Mouse (Mus musculus) heart, adult 8-10 months (tissue): ENCODE data around the gene Gm20696. TPM values are rescaled to one million over a fixed set of nuclear protein-coding genes. Genes with fewer than 3 reads are reported as not detected.

Experiments
- DNase-seq: peaks from one replicate; pipeline ENCODE4 v3.0.0; 2022; ENCODE audit warnings: low spot score
- total RNA-seq, 4 experiments: library from RNA; stranded (reverse); gene quantifications; 2 replicates each; pipeline ENCODE4 v1.2.4; 2022

The Gm20696 gene
- total RNA-seq, 4 experiments from 2014 or later = 0.72 to 2.2 (median 1.6) TPM

DNA sequence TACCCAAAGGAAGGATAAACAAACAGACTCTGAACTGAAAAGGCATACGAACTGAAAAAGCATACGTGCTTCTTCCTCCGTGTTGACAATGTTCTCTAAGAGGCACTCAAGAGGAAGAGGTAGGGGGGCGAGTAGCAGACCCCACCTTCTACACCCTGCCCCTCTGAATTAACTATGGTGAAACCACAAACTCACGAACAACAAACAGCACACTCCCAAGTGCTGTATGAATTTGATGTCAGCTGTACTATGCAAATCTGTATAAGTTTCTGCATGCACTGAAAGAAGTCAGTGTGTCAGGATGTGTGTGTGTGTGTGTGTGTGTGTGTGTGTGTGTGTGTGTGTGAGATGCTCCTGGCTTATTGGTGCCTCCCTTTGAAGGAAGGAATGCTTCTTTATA, 271.8 kb downstream of the Gm20696 start:
- no peak for DNase-seq

GRCm38 (mm10) chr6:99392484-99392883, 274.1 kb downstream of the Gm20696 start:
- DNase-seq = no peak

DNA sequence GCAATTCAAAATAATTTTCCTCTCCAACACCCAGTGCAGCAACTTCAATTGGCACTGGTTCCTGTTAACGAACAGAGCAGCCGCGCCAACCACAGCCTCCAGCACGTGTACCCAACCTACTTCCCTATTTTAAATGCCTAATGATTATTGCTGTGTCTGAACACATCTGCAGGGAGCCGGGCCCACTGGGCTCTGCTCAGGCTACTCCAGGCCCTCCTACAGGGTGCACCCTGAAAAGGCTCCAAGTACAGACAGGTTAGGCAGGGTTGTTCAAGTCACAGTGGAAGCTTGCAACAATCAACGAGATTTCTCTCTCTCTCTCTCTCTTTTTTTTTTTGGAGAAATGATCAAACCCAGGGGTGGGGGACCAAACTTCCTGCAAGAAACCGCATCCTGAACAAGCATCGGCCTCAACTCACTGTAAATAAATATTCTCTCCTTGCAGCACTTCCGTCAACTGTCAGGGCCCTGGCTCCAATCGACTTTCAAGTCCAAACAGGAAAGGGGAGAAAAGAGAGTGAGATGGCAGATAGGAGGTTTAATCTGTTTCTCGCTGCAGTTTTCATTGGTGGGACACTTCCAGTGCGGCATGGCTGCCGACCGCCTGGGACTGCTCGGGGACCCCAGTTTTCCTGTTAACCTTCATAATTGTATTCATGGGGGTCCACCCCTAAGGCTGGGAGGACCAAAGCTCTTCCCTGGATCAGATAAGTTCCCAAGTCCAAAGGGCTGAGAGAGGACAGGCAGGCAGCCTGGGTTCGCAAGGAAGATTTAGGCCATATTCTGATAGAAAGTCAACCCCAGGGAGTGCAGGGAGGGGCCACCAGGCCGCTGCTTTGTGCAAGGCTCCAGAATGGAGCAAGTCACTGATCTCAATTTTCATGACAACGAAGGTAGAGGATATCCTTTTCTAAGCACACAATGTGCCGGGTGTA, 277.6 kb downstream of the Gm20696 start:
- peak; percentile 57 for DNase-seq

DNA sequence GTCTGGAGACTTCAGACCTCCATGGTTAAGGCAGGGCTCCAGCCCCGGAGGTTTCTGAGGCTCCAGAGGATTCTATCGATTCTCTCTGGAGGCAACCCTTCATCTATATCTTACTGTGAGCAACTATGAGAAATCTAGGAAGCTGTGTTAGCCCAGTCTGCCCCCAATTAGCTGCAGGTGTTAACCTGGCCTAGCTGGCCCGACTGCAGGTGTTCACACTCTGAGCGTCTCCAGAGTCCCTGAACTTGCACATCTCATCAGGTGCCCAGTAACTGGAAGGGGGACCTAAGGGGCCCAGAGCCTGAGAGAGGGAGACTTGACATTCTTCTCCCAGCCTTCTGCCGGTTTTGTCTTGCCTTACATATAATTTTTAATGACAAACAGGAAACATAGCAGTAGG, 278.6 kb downstream of the Gm20696 start:
- no peak for DNase-seq

GRCm38 (mm10) chr6:99385059-99385604, 281.5 kb downstream of the Gm20696 start:
- no peak for DNase-seq

- no peak for DNase-seq
These were observed 282.6 kb downstream of the Gm20696 start for GRCm38 (mm10) chr6:99383846-99384472.

- no peak for DNase-seq
These were observed 286.5 kb downstream of the Gm20696 start for GRCm38 (mm10) chr6:99380146-99380545.

DNA sequence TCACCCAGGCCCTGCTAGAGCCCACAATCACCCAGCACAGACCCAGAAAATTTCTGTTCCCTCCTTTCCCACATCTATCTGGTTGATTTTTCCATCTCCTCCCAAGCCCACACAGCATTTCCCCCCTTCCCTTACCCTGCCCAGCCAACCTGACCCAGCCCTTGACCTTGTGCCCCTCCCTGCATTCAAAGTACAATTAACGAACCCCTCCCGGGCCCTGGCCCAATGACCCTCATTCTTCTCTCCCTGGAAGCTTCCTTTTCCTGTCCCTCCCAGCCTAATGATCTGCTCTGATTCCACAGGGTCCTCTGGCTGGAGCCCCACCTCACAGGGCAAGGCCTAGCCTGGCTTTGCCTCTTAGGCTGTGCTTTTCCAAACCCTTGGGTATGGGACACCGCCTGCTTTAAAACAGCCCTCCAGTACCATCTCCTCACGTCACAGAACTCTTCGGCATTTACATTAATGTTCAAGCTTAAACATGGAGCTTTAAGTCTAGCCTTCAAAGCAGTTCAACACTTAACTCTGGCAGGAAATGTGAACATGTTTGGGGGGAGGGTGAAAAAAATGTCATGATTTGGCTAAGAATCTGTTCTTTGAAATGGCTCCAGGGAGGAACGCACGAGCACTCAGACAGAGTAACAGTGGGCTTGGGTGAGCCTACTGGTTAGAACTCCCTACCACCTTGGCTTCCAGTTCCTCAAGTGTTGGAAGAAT, 287.4 kb downstream of the Gm20696 start:
- peak; percentile 69 for DNase-seq

- no peak for DNase-seq
These were observed 288.9 kb downstream of the Gm20696 start for GRCm38 (mm10) chr6:99377716-99378115.

- DNase-seq = no peak
These were observed 289.5 kb downstream of the Gm20696 start for GRCm38 (mm10) chr6:99377131-99377530.

- no peak for DNase-seq
These were observed 289.9 kb downstream of the Gm20696 start for GRCm38 (mm10) chr6:99376721-99377120.

- DNase-seq = no peak
These were observed 290.7 kb downstream of the Gm20696 start for GRCm38 (mm10) chr6:99375865-99376264.

DNA sequence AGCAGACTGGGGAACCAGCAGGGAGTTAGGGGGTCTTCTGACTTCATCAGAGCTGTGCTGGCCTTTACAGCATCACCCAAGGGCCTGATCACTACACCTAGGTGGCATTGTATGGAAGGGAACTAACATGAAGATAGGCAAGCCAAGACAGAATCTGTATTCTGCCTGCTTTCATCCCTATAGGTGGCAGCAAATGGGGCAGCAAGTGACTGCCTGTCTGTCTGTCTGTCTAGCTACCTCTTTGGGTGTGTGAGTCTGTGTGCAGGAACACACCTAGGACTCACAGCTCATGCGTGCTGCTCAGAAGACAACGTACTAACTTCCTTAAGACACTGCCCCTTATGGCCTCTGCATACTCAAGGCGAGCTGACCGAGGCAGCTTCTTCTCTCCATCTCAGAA, 291.2 kb downstream of the Gm20696 start:
- no peak for DNase-seq

GRCm38 (mm10) chr6:99374448-99375271, 291.9 kb downstream of the Gm20696 start:
- no peak for DNase-seq

DNA sequence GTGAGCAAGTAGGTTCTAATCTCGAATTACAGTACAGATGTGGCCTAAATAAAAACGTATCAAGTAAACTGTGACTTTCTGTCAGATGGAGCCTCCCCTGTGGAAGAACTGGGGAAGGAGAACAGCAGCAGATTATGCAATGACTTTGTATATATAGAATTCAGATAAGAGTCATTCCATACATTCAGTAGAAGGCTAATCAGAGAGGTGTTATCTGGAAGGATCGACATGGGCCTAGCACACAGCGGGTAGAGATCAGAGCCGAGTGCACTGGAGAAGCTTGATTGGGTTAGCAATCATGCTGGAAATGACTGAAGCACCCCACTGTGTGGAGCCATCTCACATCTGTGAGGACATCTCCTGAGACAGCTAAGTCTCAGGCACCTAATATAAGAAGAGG, 294.2 kb downstream of the Gm20696 start:
- DNase-seq = no peak

DNA sequence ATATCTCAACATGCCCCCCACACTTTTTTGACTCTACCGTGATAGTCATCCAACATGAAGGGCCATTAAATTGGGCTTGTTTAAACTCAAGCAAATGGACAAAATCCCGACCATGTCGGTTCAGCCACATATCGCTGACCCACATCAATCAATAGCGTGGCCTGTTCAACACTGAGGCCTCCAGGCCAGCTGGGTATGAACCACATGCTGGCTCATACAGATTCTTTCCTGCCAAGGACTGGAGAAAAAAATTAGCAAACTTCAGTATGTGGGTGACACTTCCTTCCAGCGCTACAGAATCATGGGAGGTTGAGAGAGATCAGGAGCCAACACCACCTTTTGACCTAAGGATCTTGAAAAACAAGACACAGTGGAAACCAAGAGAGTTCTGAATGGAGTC, 294.6 kb downstream of the Gm20696 start:
- no peak for DNase-seq

DNA sequence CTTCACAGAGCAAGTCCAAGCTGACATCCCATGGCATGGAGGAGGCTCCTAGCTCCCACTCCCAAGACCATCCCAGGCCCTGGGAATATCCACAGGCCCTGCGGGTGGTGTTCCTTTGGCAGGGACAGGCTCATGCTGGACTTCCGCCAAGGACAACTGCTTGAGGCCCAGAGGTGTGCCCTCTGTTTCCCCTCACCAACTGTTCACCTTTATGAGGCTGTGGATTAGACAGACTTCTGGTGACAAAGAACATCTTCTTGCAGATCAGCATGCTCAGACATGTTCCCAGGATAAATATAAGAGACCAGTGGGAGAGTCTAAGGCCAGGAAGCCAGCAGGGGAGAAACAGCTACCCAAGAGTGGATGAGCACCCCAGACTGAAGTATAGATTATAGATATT, 296.7 kb downstream of the Gm20696 start:
- no peak for DNase-seq

DNA sequence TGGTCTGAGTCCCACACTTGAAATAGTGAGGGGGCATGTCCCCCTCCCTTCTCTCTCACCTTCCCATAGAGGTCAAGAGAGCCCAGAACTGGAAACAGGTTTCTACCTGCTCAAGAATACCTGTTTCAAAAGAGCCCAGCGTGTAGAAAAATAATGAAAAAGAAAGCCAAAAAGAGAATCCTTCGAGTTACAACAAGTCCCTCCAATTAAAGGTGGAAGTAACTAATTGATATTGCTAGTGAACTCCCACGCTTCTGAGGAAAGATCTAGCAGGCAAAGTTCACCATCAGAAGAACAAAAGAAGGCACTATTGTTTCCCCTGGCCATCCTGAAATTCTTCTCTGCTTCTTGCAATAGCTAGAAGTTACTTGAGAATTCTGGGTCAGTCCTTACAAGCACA, 297.4 kb downstream of the Gm20696 start:
- DNase-seq = no peak

DNA sequence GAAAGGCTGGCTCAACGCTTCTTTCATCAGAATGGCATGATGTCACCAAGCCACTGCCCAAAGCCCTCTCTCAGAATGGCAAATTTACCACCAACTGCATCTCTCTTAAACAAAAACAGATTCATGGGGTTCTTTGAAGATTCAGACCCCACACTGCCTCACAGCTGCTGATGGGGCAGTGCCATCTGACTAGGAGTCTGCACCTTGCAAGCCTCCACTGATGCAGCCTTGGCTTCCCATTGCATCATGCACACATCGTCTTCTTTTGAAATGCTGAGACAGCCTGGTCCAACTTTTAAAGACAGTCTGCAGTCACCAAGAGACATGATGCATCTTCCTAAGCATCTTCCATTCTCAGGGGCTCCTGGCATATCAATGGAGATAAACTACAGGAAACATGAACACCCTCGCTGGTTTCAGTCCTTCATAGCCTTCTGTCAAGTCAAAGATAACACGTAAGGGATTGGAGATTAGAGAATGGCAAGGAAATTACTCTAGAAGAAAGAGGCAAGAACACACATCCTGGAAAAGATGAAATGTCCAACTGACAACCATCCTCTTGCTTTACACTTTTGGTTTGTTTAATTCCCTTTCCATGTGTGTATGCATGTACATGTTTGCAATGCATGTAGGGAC, 298.4 kb downstream of the Gm20696 start:
- DNase-seq = no peak

GRCm38 (mm10) chr6:99364545-99364944, 302.1 kb downstream of the Gm20696 start:
- DNase-seq = no peak

DNA sequence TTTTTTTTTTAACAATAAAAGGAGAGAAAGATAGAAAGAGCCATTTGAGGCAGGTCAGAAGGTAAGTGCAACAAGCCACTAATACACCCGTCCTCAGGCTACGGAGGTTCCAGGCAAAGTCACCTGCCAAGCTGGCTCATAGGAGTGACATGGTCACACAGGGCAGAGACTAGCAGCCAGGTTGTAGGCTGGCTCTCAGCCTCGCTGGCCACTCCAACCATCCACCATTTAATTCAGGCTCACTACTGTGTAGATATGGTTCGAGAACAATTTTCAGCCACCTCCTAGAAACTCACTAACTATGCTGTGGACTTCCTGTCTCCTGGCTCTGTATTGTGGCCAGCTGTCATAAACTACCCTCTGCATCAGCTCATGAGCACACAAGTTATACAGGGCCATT, 306.0 kb downstream of the Gm20696 start:
- no peak for DNase-seq
